Mouse (Mus musculus) C2C12 (cell line): ENCODE measurements around the gene Agfg2.

Source experiments
- CEBPB ChIP-seq: IDR thresholded peaks from one replicate; pipeline ENCODE4 v1.6.1; 2011; ENCODE audit warnings: low read depth, mild to moderate bottlenecking, control low read depth, moderate library complexity
- CTCF ChIP-seq: IDR thresholded peaks from one replicate; pipeline ENCODE4 v1.5.1; 2011; ENCODE audit not compliant: control insufficient read depth, insufficient read depth, insufficient read length
- MAX ChIP-seq: IDR thresholded peaks from one replicate; pipeline ENCODE4 v1.6.1; 2011; ENCODE audit warnings: mild to moderate bottlenecking, control low read depth
- MYOG ChIP-seq: IDR thresholded peaks from one replicate; pipeline ENCODE4 v1.6.1; 2011; ENCODE audit not compliant: control insufficient read depth, insufficient read length; ENCODE audit errors: extremely low read depth
- USF1 ChIP-seq: IDR thresholded peaks from one replicate; pipeline ENCODE4 v1.6.1; 2011; ENCODE audit warnings: low read depth, mild to moderate bottlenecking, control low read depth, moderate library complexity

DNA sequence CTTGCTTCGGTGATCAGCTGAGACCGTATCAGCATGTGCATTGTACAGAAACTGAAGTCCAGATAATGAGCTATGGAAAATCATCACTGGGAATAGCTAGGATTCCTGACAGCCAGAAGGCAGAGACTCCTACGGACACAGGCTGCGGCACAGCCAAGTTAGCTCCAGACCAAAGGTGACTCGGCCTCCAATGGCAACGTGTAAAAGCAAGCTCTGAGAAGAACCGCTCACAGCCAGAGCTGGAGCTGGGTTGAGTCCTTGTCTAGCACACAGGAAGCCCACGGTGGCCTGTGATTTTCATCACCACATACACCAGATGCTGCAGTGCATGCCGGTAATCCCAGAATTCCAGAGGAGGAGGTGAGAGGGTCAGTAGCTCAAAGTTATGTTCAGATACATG lies 6.0 kb upstream of the Agfg2 start:
- TF ChIP-seq CTCF: no peak
- TF ChIP-seq USF1: no peak
- TF ChIP-seq MAX: no peak
- no peak for TF ChIP-seq CEBPB
- no peak for TF ChIP-seq MYOG
